Mouse (Mus musculus) heart, postnatal 4 days (tissue): ENCODE data around the gene Dennd4c. TPM values are rescaled to one million over a fixed set of nuclear protein-coding genes. Genes with fewer than 3 reads are reported as not detected.
A peak's percentile ranks its signal among the peaks of the same experiment; 100 is the strongest.

Source experiments
- DNase-seq: peaks from one replicate; pipeline ENCODE4 v3.0.0; 2021
- total RNA-seq, 2 experiments: library from RNA; stranded (reverse); gene quantifications; 2 replicates each; pipeline ENCODE4 v1.2.3; 2021

Dennd4c gene
- total RNA-seq, 2 experiments from 2014 or later: 26.2 to 33.0 TPM

DNA sequence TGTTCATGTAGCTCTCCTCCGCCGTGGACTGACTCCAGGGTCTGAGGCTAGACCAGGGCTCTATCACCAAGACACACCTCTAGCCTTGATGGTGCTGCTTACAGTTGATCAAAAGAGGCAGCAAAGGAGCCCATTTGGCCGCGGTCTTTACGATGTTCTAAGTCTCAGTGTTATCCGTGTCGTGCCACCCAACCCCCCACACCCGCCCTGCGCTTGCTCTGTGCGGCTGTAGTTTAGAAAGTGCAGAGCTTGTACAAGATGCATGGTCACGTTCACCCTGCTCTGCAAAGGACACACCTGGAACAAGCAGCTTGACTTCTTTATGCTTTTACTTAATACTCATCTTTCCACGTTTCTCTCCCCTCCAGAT is 137.4 kb downstream of the Dennd4c start:
- peak; percentile 16 for DNase-seq

DNA sequence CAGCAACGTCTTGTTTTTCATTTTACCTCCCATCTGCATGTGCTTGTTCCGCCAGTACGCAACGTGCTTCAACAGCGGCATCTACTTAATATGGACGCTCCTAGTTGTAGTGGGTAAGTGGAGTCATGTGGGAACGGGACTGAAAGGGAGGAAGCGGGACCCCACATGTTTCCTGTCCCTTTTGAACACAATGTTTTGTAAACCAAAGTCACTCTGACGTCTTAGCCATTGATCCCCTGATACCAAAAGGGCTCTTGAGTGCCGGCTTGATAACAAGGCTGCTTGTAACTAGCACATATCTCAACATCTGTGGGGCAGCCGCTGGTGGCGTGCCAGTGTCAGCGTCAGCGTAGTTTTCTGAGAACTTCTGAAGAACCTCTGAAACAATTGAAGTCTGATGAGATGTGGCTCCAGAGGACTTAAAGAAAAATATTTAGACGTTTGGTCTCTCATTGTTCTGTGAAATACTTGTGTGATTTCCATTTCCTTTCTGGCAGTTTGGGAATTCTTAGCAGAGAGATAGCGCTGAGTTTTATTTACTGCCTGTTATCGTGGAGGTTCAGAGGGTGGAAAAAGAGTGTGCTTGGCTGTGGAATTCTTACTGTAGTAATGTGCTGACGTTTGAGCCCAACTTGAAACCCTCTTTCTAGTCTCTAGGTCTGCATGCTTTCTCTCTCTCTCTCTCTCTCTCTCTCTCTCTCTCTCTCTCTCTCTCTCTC is 138.0 kb downstream of the Dennd4c start:
- peak; percentile 69 for DNase-seq

DNA sequence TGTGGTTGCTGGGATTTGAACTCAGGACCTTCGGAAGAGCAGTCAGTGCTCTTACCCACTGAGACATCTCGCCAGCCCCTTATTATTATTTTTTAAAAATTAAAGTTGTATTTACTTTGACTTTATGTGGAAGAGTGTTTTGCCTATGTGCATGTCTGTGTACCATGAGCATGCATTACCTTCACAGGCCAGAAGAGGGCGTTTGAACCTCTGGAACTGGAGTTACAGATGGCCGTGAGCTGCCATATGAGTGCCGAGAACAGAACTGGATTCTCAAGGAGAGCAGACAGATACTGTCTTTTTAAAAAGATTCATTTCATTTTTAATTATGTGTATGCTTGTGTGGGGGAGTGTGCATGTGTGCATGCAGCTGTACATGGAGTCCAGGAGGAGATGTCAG is 139.5 kb downstream of the Dennd4c start:
- DNase-seq: peak; percentile 34

DNA sequence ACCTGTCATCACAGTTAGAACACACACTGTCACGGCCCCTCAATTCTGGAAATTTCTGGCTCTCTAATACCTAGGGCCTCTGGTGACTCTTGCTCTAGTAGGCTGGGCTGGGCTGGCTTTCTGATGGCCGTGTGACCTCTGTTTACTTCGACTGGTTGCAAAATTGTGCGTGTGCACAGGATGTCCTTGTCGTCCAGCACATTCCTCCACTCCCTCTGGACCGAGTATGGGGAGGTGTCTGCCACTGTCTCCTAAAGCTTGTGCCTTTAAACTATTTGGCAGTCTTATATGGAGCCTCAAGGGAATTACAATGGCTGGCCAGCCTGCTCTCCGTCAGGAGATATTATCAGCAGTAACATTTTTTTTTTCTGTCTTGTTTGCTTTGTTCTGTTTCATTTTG is 149.1 kb downstream of the Dennd4c start:
- no peak for DNase-seq

DNA sequence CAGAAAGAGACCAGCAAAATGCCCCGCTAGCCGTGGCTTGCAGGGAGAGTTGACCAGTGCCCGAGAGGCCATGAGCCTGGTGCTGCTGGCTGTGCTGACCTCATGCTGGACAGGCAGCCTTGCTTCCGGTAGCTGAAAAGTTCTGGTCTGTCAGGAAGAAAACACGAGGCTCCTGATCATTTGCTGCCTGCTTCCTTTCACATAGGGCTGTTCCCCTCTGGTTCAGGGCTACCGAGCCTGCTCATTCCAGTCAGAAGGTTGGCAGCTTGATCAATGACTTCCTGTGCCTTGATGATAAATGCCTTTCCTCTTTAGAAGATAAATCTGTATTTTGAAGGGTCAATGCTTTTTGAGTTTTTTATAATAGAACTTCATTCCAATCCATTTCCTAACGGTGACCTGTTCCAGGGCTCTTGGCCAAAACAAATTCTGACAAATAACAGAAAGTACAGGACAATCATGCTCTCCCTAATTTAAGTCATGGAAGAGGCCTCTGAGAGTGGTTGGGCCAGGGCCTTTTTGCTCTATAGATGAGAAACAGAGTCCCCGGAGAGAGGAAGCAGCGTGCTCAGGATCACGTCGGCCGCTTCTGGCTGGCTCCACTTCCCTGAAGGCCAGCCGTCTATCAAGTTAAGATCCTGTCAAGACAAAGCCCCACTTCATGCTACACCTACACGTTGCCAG is 150.6 kb downstream of the Dennd4c start:
- peak; percentile 45 for DNase-seq

Other genes with a start within 250 kb of the Dennd4c start
- gene Saxo1, start 190.2 kb upstream of the Dennd4c start, total RNA-seq: not detected
- 10 to 100 TPM; 74.4 to 74.7 TPM for gene Rraga, start 172.9 kb upstream of the Dennd4c start, total RNA-seq
- gene Haus6, start 136.5 kb upstream of the Dennd4c start, total RNA-seq: 10 to 100 TPM; 11.9 to 15.4 TPM
- gene Plin2, start 78.5 kb upstream of the Dennd4c start, total RNA-seq: 100 to 1,000 TPM in 1 of 2 experiments, 10 to 100 TPM in 1; 99.8 to 104 TPM
- gene Rps6, start 108.9 kb downstream of the Dennd4c start, total RNA-seq: 100 to 1,000 TPM; 718 to 724 TPM
- gene Acer2, start 125.8 kb downstream of the Dennd4c start, total RNA-seq: 10 to 100 TPM; 18.2 to 19.0 TPM